Mouse (Mus musculus) spleen, adult 2 months (tissue): ENCODE measurements around the gene Polr2a.

Experiments used
- CTCF ChIP-seq: fragments of 200-500 bp; IDR thresholded peaks from 2 replicates; pipeline ENCODE4 v1.5.1; 2011; ENCODE audit warnings: mild to moderate bottlenecking, inconsistent platforms; ENCODE audit not compliant: insufficient read depth, insufficient read length, insufficient replicate concordance; ENCODE audit errors: extremely low read depth
- POLR2A ChIP-seq: fragments of 200-500 bp; IDR thresholded peaks from 2 replicates; pipeline ENCODE4 v1.6.1; 2011; ENCODE audit warnings: low read depth, low read length, inconsistent platforms

DNA sequence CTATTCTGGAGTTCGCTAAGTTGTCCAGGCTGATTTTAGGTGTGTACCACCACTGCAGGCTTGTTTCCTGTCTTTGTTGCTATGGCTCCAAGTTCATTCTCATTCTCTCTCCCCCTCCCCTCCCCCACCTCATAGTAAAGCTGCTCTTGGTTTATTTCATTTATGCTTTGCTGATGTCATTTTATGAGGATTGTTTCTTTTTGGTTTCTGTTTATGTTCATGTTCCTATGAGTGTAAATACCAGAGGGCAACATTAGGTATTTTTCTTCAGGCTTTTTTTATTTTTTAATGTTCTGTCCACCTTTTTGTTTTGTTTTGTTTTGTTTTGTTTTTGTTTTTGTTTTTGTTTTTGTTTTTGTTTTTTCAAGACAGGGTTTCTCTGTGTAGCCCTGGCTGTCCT lies 3.4 kb upstream of the Polr2a start, which contains the start of gene Slc35g3:
- TF ChIP-seq POLR2A (no peak), CTCF (no peak)
